Mouse (Mus musculus) stomach, postnatal 0 days (tissue): ENCODE measurements at regions not wholly inside any gene's neighbourhood (a gene's known extent, or its start where the extent isn't known, plus 50 kb on each side); places are given as distances from the start of the nearest gene placed in this dataset.
"Not testable (repeated sequence)": the region's sequence is repeated elsewhere in the genome, so short reads cannot be mapped to it uniquely, and the experiment has no call there.

Experiments used
- ATAC-seq: fragments of 200-750 bp; cut with Nextera tagmentation; 2 replicates; pipeline ENCODE4 v1.8.0; 2017; ENCODE audit not compliant: low FRiP score, low TSS enrichment
- DNase-seq: peaks from one replicate; pipeline ENCODE4 v3.0.0-alpha.2; 2016; ENCODE audit warnings: low spot score
- H3K27ac ChIP-seq: fragments of 300-500 bp; sonication (generic); replicated peaks from 2 replicates; pipeline ENCODE4 v1.5.1; 2014; ENCODE audit warnings: mild to moderate bottlenecking, control low read depth
- H3K27me3 ChIP-seq: fragments of 300-500 bp; sonication (generic); 2 replicates; pipeline ENCODE4 v1.6.1; 2014; ENCODE audit warnings: low read length; ENCODE audit not compliant: control insufficient read depth, insufficient read depth
- H3K36me3 ChIP-seq: fragments of 300-500 bp; sonication (generic); 2 replicates; pipeline ENCODE4 v1.6.1; 2014; ENCODE audit warnings: low read length, mixed read lengths; ENCODE audit not compliant: control insufficient read depth, insufficient read depth
- H3K4me1 ChIP-seq: fragments of 300-500 bp; sonication (generic); replicated peaks from 2 replicates; pipeline ENCODE4 v1.6.1; 2014; ENCODE audit warnings: antibody characterized with exemption; ENCODE audit not compliant: control insufficient read depth, insufficient read depth
- H3K4me2 ChIP-seq: fragments of 300-500 bp; sonication (generic); replicated peaks from 2 replicates; pipeline ENCODE4 v1.6.1; 2014; ENCODE audit warnings: low read depth, mild to moderate bottlenecking, control low read depth, moderate library complexity
- H3K4me3 ChIP-seq: fragments of 300-500 bp; sonication (generic); 2 replicates; pipeline ENCODE4 v1.5.1; 2014; ENCODE audit warnings: low read depth, low read length, control low read depth
- H3K9ac ChIP-seq: fragments of 300-500 bp; sonication (generic); 2 replicates; pipeline ENCODE4 v1.6.1; 2014; ENCODE audit warnings: mild to moderate bottlenecking, low read length, control low read depth, mixed read lengths
- H3K9me3 ChIP-seq: fragments of 300-500 bp; sonication (generic); 2 replicates; pipeline ENCODE4 v1.6.1; 2016; ENCODE audit warnings: low read length; ENCODE audit not compliant: control insufficient read depth
- CTCF ChIP-seq: IDR thresholded peaks from 2 replicates; pipeline ENCODE4 v1.5.1; 2016; ENCODE audit warnings: antibody characterized with exemption, low read depth, mild to moderate bottlenecking, moderate library complexity
- EP300 ChIP-seq: optimal IDR thresholded peaks from 2 replicates; pipeline ENCODE3; 2016; ENCODE audit warnings: antibody characterized with exemption
- WGBS: fragments of 180-500 bp; shearing (Covaris S2); extraction: QIAGEN DNeasy Blood & Tissue Kit; methylation state at CpG from one replicate; pipeline ENCODE4 v1.1.7; 2014; 5-methylcytosine and 5-hydroxymethylcytosine counted together

DNA sequence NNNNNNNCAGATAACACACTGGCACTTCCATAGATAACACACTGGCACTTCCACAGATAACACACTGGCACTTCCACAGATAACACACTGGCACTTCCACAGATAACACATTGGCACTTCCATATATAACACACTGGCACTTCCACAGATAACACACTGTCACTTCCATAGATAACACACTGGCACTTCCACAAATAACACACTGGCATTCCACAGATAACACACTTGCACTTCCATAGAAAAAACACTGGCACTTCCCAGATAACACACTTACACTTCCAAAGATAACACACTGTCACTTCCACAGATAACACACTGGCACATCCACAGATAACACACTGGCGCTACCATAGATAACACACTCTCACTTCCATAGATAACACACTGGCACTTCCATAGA is 105.7 kb upstream of the Afdn start:
- DNase-seq, ATAC-seq: not testable (repeated sequence)
- WGBS, result 70% methylated on average over 1 of the region's 1 CpGs

DNA sequence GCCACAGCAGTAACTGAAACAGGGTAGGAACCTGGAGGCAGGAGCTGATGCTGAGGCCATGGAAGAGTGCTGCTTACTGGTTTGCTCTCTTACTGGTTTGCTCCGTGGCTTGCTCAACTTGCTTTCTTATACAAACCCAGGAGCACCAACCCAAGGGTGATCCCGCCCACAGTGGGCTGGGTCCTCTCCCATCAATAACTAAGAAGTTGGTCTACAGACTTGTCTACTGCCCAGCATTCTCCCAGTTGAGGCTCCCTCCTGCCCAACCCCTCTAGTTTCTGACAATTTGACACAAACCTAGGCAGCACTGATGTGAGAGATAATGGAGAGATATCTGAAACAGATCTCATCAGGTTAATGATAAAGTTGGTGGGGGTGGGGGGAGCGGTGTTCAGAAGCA is 104.3 kb upstream of the Afdn start:
- Histone ChIP-seq H3K9me3 (no peaks in the 10 kb centered on the region), H3K36me3 (no peaks in the 10 kb centered on the region), H3K27me3 (no peaks in the 10 kb centered on the region), H3K4me1 (no peaks in the 10 kb centered on the region), H3K27ac (no peak overlapping the region), H3K4me3 (no peak overlapping the region), H3K9ac (no peak overlapping the region), H3K4me2 (peak overlapping the region; percentile 32; the same call in 1 of the 2 replicates)
- DNase-seq, result no peak
- TF ChIP-seq CTCF (no peak), EP300 (no peak)
- ATAC-seq, result no peak
- 5% methylated on average over 3 of the region's 3 CpGs for WGBS

More for the DNA sequence above, 105.7 kb upstream of the Afdn start:
- H3K9ac ChIP-seq, H3K27ac ChIP-seq, H3K4me1 ChIP-seq, H3K27me3 ChIP-seq, H3K36me3 ChIP-seq, H3K9me3 ChIP-seq, H3K4me2 ChIP-seq, H3K4me3 ChIP-seq: not testable (repeated sequence)

DNA sequence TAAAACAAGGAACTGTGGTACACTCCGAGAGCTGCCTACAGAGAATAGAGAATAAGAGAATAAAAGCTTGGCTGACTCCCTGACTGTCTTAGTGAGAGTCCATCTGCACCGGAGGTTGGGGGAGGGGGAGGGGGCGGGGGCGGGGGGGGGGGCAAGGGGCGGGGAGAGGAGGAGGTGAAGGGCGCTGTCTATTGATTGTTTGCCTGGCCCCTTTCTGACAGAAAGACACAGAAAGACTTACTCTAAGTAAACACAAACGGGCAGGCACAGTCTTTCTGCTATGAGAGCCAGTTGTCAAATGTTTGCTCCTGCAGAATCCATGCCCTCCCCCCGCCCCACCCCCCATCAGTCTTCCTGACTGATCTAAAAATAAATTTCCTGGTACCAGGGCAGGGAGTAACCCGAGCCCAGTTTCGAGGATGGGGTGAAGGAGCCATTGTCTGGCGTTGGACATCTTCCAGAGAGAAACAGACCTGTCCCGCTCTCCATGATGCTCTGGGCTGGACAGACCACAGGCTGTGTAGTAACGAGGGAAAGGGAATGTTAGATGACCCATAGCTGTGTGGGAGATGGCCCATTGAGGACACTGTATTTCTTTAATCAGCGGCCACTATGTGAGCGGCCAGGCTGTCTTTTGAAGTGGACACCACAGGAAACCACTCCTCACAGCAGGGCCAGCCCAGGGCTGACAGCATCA is 103.7 kb upstream of the Afdn start:
- WGBS, result 2% methylated on average over 11 of the region's 15 CpGs
- H3K27ac ChIP-seq, result peak overlapping the region; percentile 3; the same call in 1 of the 2 replicates
- H3K9ac ChIP-seq, result no peak overlapping the region
- no peaks in the 10 kb centered on the region for H3K36me3 ChIP-seq
- H3K4me2 ChIP-seq, result peak overlapping the region; percentile 32
- H3K27me3 ChIP-seq, result no peaks in the 10 kb centered on the region
- no peak overlapping the region for H3K4me3 ChIP-seq
- ATAC-seq, result peak; percentile 21; the same call in 1 of the 2 replicates
- TF ChIP-seq CTCF, result no peak
- TF ChIP-seq EP300, result no peak
- H3K4me1 ChIP-seq, result no peaks in the 10 kb centered on the region
- no peaks in the 10 kb centered on the region for H3K9me3 ChIP-seq
- DNase-seq, result no peak

- ATAC-seq (no peak), DNase-seq (no peak)
- H3K9ac ChIP-seq, result no peak overlapping the region
- no peak overlapping the region for H3K4me3 ChIP-seq
- H3K9me3 ChIP-seq, result no peaks in the 10 kb centered on the region
- H3K4me2 ChIP-seq, result no peak overlapping the region
- TF ChIP-seq EP300, result no peak
- no peak for TF ChIP-seq CTCF
- 31% methylated on average over 10 of the region's 10 CpGs for WGBS
- H3K27ac ChIP-seq, result no peak overlapping the region
- H3K36me3 ChIP-seq, result no peaks in the 10 kb centered on the region
- H3K27me3 ChIP-seq, result no peaks in the 10 kb centered on the region
- no peaks in the 10 kb centered on the region for H3K4me1 ChIP-seq
Observed at GRCm38 (mm10) chr17:13657182-13657562, 103.2 kb upstream of the Afdn start.

GRCm38 (mm10) chr17:13657656-13658292 is 102.6 kb upstream of the Afdn start:
- H3K4me3 ChIP-seq, result no peak overlapping the region
- no peak overlapping the region for H3K4me2 ChIP-seq
- H3K4me1 ChIP-seq, result no peaks in the 10 kb centered on the region
- H3K9ac ChIP-seq, result no peak overlapping the region
- WGBS, result 69% methylated on average over 9 of the region's 9 CpGs
- no peaks in the 10 kb centered on the region for H3K27me3 ChIP-seq
- no peak for ATAC-seq
- H3K9me3 ChIP-seq, result no peaks in the 10 kb centered on the region
- no peaks in the 10 kb centered on the region for H3K36me3 ChIP-seq
- TF ChIP-seq EP300, result no peak
- no peak for TF ChIP-seq CTCF
- no peak overlapping the region for H3K27ac ChIP-seq
- no peak for DNase-seq

DNA sequence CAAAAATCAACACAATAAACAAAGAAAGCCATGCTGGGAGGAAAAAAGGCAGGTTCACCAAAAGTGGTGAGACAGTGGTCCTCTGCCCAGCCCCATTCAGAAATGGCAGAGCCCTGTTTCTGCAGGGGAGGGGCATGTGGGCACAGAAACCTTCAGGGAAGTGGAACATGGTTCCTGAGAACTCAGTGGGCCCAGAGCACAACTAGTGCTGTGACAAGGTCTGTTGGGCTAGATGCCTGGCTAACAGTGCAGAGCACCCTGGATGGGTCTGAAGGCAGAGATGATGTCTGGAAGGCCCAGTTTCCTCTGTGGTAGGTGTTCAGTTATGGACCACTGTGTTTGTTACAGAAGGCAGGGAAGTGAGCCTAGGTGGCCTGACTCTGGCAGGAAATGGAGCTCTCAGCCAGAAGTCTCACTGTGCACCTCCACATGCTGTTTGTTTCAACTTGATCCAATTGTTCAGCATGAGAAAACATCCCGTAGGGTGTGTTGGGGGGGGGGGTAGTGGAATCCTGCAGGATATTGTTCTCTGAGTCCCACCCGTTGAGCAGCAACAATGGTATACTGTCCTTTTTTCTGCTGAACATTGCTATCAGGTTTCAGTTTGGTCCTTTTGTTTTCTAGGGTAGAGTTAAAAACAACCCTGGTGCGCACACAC is 101.9 kb upstream of the Afdn start:
- H3K27me3 ChIP-seq, result no peaks in the 10 kb centered on the region
- H3K4me2 ChIP-seq, result no peak overlapping the region
- 61% methylated on average over 3 of the region's 3 CpGs for WGBS
- TF ChIP-seq CTCF (no peak), EP300 (no peak)
- no peaks in the 10 kb centered on the region for H3K9me3 ChIP-seq
- no peaks in the 10 kb centered on the region for H3K36me3 ChIP-seq
- no peak overlapping the region for H3K4me3 ChIP-seq
- no peak overlapping the region for H3K9ac ChIP-seq
- DNase-seq (no peak), ATAC-seq (no peak)
- peak overlapping the region; percentile 61 for H3K27ac ChIP-seq
- no peaks in the 10 kb centered on the region for H3K4me1 ChIP-seq
